Mouse (Mus musculus): ENCODE measurements at regions not wholly inside any gene's neighbourhood (a gene's known extent, or its start where the extent isn't known, plus 50 kb on each side); places are given as distances from the start of the nearest gene placed in this dataset.

DNA sequence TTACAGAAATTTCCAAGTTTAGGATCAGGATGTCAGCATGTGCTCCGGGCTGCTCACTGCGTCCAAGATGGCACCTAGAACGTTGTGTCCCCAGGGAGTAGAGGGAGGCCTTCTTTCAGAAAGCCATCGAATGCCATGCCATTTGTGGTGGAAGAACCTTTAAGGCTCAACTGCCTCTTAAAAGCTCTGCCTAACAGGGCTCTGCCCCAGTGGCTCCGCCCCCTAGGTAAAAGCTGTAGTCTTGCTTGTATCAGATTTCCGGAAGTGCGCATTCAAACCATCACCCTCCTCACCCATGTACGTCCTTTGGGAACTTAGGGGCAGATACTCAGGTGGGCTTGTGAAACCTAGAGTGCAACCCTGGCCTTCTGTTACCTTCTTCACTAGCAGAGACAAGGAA, 54.0 kb upstream of the Psmd7 start:
- no peak for DNase-seq

DNA sequence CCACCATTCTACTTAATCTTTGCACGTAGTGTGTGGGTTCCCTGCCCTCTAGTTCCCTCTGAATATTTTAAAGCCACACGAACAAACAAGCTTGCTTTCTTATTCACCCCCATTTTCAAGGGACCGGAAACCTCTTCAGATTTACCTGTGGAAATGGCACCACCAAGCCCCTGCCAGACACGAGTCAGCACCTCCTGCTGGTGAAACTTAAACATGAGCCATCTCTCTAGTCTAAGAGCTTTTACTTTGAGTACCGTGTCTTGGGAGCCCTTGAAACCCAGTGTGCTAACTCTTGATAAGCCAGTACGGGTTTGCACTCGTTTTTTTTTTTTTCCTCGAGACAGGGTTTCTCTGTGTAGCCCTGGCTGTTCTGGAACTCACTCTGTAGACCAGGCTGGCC, 59.7 kb upstream of the Psmd7 start:
- DNase-seq: no peak

DNA sequence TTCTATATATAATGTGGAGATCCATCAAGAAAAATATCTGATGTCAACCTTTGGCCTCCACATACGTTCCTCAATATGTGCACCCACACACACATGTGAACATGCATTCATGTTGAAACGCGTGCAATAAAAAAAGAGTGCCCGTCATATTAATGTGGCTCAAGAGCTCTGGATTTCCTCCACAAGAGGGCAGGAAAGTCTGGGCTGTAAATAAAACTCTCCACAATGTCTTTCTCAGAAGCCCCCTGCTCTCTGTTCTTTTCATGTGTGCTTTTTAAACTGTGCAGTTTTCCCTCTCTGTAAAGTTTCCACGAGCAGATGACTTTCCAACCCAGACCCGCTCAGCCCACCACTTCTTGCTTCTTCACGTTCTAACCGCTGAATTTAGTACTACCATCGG, 62.0 kb upstream of the Psmd7 start:
- no peak for DNase-seq

DNA sequence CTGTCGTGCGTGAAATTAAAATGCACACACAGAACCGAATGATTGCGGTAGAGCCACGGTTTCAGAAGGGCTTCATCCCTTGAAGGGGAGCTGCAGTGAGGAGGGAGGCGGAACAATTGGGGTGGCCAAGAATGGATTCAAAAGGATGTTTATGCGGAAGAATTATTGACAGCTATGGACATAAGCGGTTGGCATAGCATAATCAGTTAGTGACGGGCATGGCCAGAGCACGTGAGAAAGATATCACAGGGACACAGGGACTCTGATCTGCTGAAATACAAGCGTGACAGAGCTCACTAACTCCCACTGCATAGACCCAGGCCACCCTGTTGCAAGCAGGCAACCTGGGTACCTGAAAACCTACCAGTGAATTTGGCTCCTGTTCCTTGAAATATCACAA, 63.2 kb upstream of the Psmd7 start:
- DNase-seq: no peak

DNA sequence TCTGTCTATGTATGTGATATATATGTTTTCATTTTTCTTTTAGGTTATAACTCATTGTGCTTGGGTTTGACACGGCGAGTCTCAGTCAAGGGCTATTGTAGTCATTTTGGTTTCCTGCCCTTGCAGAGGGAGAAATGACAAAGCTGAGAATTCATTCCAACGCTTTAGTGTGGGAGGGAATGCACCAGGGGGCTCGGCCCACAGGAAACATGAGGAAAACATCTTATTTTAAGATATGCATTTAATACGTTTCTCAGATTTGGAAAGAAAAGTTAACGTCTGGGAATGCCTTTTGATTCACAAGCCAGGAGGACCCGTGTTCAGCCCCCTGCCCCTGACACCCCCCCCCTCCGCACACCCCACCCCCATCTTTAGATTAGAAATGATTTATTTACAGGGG, 64.0 kb upstream of the Psmd7 start:
- no peak for DNase-seq

DNA sequence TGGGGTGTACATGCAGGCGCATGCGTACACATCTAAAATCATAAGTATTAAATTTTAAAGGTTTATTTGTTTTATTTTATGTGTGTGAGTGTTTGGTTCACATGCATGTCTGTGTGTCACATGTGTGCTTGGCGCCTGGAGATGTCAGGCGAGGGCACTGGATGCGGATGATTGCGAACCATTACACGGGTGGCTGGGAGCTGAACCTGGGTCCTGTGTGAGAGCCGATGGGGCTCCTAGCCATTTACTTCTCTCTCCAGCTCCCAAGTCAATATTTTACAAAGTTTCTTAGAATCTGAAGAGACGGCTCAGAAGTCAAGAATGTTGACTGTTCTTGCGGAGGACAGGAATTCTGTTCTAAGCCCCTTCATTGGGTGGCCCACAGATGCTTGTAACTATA, 65.4 kb upstream of the Psmd7 start:
- no peak for DNase-seq

DNA sequence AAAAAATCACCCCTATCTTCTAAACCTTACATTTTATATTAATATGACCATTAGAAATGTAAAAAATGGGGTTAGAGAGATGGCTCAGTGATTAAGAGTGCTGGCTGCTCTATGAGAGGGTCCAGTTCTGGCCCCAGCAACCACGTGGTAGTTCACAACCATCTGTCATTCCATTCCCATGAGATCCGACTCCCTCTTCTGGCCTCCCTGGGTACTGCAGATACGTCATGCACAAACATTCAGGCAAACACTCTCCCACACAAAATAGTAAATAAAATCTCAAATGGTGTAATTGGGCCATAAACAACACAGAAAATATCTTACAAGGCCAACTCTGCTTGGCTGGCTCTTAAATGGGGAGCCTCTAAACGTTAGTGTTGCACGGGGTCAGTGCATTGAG, 68.4 kb upstream of the Psmd7 start:
- peak; percentile 6 for DNase-seq

DNA sequence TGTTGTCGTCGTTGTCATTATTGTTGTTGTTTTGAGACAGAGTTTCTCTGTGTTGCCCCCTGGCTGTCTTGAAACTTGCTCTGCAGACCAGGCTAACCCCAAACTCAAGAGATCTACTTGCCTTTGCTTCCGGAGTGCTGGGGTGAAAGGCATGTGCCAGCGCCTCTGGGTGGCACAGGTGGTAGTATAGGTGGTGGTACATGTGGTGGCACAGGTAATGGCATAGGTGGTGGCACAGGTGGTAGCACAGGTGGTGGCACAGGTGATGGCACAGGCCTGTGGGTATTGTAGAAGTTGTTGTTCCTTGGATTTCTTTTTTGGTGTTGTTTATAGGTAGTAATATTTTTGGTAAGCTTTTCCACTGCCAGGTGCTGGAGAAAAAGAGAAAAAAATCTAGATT, 69.5 kb upstream of the Psmd7 start:
- no peak for DNase-seq

DNA sequence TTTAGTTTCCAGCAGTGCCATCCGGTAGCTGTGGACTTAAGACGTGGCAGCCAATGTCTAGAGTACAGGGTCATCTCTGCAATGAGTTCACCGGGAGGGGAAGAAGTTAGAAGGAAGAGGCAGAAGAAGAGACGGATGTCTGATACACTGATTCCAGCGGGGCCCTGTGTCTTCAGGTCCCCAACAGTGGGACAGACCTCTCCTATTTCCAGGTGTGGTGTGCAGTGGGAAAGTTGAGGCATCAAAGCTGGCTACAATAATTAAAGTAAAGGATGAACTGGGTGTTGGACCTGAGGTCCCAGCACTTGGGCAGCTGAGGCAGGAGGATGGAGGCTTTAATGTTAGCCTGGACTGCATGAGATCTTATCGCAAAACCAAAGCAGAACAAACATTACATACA, 70.1 kb upstream of the Psmd7 start:
- DNase-seq: no peak

DNA sequence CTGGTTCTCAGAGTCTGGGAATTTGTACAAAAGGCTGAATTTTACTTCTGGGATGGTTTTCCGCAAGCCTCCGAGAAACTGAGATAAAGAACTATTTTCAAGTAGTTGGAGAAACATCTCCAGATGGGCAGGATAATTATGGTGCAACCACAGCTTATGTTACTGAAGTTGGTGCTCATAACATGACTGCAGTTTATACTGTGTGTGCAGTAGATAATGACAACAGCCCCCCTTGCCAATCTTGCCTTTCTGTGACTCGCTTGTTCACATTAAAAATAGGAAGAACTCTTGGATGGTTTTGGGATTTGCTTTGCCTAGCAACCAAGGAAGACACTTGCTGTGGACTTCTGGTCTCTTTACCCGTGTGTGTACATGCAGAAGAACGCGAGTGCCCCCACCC, 72.4 kb upstream of the Psmd7 start:
- no peak for DNase-seq

DNA sequence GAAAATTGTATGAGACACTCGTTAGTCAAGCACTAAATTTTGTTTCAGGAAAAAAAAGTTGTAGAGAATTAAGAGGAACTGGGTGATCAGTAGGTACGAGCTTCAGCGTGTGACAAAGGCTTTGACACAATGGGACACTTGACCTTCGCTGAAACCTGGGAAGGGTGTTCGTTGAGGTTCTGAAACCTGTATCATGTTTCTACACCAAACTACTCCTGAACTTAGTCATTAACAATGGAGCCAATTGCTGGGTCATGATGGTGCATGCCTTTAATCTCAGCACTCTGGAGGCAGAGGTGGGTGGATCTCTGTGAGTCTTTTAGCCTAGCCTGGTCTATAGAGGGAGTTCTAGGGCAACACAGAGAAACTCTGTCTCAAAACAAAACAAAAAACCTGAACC, 81.3 kb upstream of the Psmd7 start:
- DNase-seq: no peak

DNA sequence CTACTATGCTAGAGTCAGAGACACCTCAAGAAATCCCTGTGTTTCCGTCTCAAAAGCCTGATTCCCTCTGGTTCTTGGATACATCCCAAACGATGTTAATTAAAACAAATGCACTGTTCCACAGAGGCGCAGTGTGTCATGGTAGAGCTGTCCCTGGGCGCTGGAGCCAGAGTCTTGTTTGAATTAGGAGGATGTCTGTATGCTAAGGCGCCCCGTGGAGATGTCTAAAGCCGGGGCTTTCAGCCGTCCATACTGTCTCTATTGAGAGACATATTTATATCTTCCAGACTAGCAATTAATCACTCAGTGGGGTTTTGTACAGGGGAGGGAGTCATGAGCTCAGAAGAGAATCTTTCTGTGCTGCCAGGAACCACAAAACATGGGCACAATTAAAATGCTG, 83.2 kb upstream of the Psmd7 start:
- no peak for DNase-seq

DNA sequence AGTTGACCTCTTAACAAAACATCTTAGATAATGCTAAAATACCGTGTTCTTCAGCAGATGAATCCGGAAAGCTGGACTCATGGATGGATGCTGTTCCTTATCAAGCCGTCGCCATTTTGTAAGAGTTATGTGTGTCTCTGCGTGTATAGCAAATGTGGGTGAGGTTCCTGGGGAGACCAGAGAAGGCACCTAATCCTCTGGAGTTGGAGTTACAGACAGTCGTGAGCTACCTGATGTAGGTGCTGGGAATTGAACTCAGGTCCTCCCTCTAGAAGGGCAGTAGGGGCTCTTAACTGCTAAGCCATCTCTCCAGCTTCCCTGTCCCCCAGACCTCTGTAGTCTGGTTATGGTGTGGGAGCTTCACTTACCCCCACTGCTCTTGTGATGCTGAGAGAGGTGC, 84.4 kb upstream of the Psmd7 start:
- DNase-seq: no peak

DNA sequence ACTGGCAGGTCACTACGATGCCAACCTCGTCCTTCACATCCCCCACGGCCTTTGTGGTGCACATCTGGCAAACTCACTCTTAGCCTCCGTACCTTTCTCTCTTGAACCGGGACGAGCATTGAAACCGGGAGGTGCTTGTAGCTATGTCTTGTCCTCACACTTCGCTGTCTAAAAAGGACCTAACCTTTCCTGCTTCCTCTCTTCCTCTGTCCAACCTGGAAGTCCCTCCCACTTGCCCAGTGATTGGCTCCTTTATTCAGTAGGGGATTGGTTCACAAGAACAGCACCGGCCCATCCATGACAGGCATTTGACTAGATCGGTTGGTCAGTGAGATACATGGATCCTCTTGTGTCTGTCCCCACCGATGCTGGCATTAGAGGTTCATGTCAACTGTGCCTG, 93.8 kb upstream of the Psmd7 start:
- no peak for DNase-seq

DNA sequence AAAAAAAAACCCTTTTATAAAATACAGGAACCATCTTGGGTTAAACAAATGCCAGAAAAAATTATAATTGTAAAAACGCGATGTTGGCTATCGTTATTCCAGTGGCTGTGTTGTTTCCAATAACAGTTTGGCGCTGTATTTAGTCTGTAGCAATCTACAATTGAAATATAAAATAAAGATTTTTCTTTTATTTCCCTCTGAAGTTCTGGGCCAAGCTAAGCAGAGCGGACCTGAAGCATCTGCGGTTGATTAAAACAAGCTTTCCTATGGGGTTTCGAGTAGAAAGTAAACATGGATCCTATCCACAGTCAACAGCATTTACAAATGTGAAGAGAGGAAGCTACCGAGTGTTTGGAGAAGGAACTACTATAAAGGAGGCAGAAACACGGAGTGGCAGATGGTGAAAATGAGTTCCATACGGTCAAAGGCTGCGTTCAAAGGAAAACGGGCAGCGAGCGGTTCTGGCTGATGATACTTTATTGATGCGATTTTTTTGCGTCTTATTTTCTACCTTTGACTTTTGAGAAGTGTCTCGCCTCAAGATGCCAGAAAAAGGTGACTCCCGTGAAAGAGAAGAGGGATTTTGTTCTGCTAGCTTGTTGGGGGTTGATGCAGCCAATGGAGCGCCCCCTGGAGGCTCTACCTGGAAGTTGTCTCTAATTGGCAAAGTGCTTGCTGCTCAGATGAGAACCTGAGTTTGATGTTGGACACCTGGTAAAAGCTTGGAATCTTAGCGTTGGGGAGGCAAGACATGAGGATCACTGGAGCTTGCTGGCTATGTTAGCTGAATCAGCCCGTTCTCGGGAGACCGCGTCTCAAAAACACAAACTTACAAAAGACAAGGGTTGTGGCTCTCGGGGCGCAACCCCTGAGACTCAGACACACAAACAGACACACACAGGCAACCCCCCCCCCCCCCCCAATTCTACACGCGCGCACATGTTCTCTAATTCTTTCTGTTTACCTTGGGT, 96.7 kb upstream of the Psmd7 start:
- DNase-seq: peak; percentile 3

DNA sequence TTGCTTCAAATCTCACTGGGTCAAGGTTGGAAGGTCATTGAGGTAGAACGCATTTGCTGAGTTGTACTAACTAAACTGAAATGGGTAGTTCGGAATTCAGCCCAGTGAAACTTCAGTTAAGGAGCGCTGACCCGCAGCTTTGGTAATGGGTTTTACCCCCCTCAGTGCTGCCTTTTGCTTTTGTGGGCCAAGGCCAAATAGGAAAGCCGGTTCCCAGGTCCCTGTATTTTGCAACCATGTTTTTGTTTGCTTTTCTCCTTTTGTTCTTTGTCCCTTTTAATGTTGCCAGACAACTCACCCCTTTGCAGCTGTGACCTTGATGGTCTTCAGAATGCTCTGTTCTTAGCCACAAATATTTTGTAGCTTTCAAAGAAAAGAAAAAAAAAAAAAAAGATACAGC, 98.7 kb upstream of the Psmd7 start:
- DNase-seq: no peak

DNA sequence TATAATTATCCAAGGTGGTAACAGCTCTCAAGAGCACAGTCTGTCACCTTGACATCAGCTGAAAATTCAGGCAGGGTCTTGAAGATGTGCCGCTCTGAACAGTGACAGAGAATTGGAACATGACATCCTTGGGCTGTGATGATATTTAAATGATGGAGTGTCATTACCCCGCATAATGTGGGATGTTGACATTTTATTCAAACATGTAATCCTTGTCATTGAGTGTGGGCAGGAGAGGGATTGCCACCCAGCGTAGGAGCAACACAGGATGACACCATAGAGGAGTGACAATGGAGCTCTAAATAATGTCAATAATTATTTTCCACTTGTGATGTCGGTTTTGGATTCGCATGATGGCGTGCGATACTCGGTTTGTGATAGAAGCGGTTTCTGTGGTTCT, 99.3 kb upstream of the Psmd7 start:
- DNase-seq: no peak

DNA sequence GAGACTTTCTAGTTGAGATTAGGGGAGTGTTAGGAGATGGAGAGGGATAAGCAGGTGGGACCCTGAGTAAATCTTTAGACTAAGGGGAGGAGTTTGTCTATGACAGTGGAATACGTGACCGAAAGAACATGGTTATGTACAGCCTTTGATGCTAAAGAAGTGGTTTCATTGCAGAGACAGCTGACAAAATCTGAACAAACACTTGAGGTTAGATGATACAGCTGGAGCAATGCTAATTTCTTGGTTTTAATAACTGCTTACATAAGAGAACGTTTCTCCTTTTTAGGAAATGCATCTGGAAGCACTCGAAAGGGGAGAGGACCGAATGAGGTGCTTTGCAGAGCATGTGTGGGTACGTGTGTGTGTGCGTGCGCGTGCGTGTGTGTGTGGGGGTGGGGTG, 100.8 kb upstream of the Psmd7 start:
- DNase-seq: no peak

DNA sequence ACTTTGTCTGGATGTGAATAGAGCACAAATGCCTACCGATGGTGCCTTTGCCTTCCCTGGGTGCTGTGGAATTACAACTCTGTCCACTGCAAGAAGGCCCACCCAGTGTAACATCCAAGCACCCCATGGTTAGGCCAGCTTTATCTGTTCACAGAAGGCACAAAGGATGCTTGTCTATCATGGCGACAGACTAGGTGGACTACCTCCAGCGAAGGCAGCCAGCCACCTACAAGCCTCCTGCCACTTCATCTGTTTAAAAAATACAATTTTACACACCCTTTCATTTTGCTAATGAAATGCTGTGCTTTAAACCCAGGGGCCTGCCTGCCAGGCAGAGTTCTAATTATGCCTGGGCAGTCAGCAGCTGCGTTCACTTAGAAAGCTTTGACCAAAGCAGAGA, 103.0 kb upstream of the Psmd7 start:
- DNase-seq: no peak

DNA sequence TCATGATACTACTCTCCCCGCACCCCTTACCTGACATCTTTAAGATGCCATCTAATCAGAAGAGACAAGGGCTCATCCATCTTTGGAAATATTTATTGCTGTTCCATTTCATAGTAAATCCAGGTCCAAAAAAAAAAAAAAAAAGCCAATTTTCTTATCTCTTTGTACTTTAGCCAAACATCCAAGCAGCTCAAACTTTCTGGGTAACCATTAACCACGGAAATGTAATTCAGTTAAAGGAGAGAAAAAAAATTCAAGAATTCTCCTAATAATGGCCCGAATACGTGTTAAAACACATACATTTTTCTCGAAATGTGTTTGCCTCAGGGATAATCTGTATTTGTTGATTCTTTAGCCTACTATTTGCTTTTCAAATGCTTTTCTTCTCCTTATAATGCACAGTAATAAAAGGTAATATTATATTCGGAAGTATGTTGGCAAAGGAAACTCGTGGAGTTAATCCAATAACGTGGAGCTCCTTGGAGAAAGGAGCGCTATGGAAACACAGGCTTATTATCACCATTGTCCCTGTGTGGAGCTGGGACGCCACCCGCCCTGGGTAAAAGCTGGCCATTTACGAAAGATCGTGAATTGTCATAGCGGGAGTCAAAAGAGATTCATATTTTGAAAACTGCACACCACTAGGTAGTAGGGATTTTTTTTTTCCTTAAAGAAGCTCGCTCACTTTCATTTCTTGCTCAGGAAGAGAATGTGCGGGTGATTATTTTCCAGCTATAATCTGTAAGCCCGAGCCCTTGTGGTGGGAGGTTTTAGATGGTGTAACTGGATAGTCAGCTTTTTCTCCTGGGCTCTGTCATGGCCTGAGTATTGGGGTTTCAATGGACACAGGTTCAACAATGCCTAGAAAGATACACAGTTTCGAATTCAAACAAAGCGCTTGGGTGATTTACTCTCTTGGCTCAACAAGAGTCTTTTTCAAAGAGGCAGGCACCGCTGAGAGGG, 108.4 kb upstream of the Psmd7 start:
- DNase-seq: no peak

DNA sequence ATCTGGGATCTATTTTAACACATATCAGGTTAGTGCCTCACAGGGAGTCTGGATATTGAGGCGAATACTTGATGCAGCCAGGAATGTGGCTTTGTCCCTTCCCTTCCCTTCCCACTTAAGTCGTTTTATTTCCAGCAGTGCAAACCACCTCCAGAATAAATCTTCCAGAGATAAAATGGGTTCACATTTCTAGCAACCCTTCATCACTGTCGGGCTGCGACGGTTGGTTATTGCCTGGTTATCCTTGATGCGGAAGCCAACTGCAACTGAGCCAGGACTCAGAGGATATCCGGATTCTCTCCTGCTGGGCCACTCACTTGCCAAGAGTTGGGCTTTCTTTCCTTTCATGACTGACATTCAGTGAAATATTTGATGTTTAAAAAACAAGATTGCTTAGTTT, 111.0 kb upstream of the Psmd7 start:
- DNase-seq: no peak

DNA sequence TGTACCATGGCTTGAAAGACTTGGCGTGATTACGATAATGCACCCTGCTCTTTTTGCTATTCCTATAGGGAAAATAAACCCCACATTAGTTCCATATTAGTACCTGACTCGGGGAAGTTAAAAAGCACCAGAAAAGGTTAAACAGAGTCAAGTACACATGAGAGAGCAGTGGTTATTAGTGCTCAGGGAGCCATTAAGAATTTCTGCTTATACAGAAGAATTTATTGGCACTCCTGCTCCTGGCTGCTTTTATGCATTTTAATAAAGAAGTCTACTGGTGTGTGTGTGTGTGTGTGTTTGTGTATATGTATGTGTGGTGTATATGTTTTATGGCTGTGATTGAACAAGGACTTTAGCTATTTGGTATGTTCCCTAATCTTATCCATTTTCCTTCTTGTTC, 111.5 kb upstream of the Psmd7 start:
- DNase-seq: no peak

DNA sequence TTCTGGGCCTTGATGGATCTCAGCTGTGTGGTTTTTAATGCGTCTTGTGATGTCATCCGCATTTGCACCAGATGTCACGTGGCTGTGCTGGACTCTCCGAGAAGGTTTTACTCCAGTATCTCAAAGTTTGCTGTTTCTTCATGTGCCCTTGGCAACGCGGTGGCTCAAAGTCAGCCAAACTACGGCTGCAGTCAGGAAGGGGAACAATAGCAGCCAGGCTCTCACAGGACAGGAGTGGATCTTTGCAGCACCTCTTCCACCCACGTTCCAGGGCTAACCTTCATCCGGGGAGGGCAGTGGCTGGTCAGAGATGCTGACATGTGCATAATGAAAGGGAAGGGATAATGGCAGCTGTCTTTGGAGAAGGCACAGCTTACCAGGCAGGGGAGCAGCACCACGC, 127.6 kb upstream of the Psmd7 start:
- DNase-seq: no peak

DNA sequence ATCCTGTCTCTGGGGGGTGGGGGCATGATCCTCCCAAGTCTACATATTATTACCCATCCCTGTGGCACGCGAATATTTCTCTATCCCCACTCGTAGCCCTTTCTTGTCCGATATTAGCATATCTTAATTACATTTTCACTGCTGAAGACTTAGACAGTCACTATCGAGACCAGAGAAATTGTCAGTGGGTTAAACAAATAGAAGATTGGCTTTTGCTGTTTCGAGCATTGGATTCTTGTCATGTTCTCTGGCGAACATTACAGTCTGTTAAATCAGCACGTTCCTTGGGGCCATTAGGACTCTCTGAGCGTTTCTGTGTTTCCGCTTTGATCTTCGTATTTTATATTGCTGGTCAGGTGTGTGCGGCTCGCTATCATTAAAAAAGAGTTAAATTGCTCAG, 129.6 kb upstream of the Psmd7 start:
- no peak for DNase-seq
